ENCODE assay signal across 8 mouse cellular contexts in the genomic region with DNA sequence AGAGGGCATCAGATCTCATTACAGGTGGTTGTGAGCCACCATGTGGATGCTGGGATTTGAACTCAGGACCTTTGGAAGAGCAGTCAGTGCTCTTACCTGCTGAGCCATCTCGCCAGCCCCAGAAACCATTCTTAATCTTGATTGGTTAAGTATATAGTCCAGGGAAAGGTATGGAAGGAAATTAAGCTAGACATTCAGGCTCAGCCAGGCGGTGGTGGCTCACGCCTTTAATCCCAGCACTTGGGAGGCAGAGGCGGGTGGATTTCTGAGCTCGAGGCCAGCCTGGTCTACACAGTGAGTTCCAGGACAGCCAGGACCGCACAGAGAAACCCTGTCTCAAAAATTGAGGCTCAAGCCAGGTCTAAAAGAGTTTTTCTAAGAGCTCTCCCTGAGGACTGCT. TPM values are rescaled to one million over a fixed set of nuclear protein-coding genes. Genes with fewer than 3 reads are reported as not detected.
DNase-seq lines count a peak whose midpoint lies in the region; ATAC-seq and TF ChIP-seq lines count a peak whose summit lies in the region.
"Not testable (repeated sequence)": the region's sequence is repeated elsewhere in the genome, so short reads cannot be mapped to it uniquely, and the experiment has no call there.

A gene (plus strand): TSS at position 301 of the 400 bp plus-strand sequence.

- not testable (repeated sequence) for TF ChIP-seq POLR2A in olfactory bulb, adult 2 months (IDR thresholded peaks at IDR 0.05; ENCODE audit: insufficient read depth, low read depth, low read length)

- H3K36me3 ChIP-seq in ES-E14 (ENCODE audit: control insufficient read depth, insufficient read depth, low read length, poor library complexity, severe bottlenecking), result not testable (repeated sequence)
- H3K36me3 ChIP-seq in embryonic facial prominence, embryonic 10.5 days (replicated peaks), result peaks cover 30% of the 10 kb centered on the region
- H3K36me3 ChIP-seq in kidney, embryonic 14.5 days (ENCODE audit: control insufficient read depth, insufficient read depth, low read length), result peaks cover 11% of the 10 kb centered on the region
- peaks cover 29% of the 10 kb centered on the region for H3K36me3 ChIP-seq in limb, embryonic 10.5 days

- not testable (repeated sequence) for H3K27me3 ChIP-seq in embryonic facial prominence, embryonic 10.5 days (replicated peaks; ENCODE audit: low read depth, poor library complexity, severe bottlenecking); kidney, embryonic 14.5 days (ENCODE audit: control insufficient read depth, insufficient read depth, low read length); limb, embryonic 10.5 days (ENCODE audit: low read depth, poor library complexity, severe bottlenecking)

- not testable (repeated sequence) for H3K9me3 ChIP-seq in ES-E14 (ENCODE audit: control insufficient read depth, insufficient read depth, low read depth, low read length); embryonic facial prominence, embryonic 10.5 days; kidney, embryonic 14.5 days (ENCODE audit: control insufficient read depth, low read length); limb, embryonic 10.5 days (replicated peaks)

- DNase-seq in ES-E14 (ENCODE audit: low read depth, low spot score); embryonic facial prominence, embryonic 10.5 days (ENCODE audit: low spot score); gastrocnemius, adult 2 months; heart, postnatal 10 days; limb, embryonic 10.5 days (ENCODE audit: low spot score): not testable (repeated sequence)

- not testable (repeated sequence) for TF ChIP-seq CTCF in gastrocnemius, adult 2 months (IDR thresholded peaks at IDR 0.05); olfactory bulb, adult 2 months (IDR thresholded peaks at IDR 0.05; ENCODE audit: insufficient read depth, low read depth, low read length)

- intact Hi-C loops in gastrocnemius, adult 2 months (cut with DNase I); heart, postnatal 10 days (cut with DNase I): not testable (repeated sequence)

- H3K4me1 ChIP-seq in ES-E14 (ENCODE audit: control insufficient read depth in 2 of 2, insufficient read depth in 2 of 2, low read length in 2 of 2, poor library complexity in 1 of 2); embryonic facial prominence, embryonic 10.5 days; kidney, embryonic 14.5 days (ENCODE audit: control insufficient read depth, insufficient read depth, low read length); limb, embryonic 10.5 days; olfactory bulb, adult 2 months (ENCODE audit: control insufficient read depth, insufficient read depth, low read length): not testable (repeated sequence)

- not testable (repeated sequence) for H3K4me3 ChIP-seq in ES-E14 (ENCODE audit: insufficient read depth in 1 of 2, low read depth in 1 of 2, low read length in 2 of 2, poor library complexity in 1 of 2, severe bottlenecking in 1 of 2); embryonic facial prominence, embryonic 10.5 days; gastrocnemius, adult 2 months; kidney, embryonic 14.5 days (ENCODE audit: low read length); limb, embryonic 10.5 days; olfactory bulb, adult 2 months (ENCODE audit: insufficient read depth, low read depth, low read length)

- in situ Hi-C loops in ES-E14 (cut with MboI; ENCODE audit: low sequenced_read_pairs in 2 of 2, unreplicated experiment in 2 of 2), result not testable (repeated sequence)

- H3K9ac ChIP-seq in ES-E14 (ENCODE audit: insufficient read depth, low read depth, low read length, poor library complexity, severe bottlenecking); kidney, embryonic 14.5 days (ENCODE audit: low read depth, low read length): not testable (repeated sequence)

- ATAC-seq in kidney, embryonic 14.5 days (ENCODE audit: low FRiP score, low TSS enrichment); megakaryocyte, adult 5-6 weeks (ENCODE audit: poor library complexity, severe bottlenecking): not testable (repeated sequence)

- H3K4me2 ChIP-seq in kidney, embryonic 14.5 days (replicated peaks; ENCODE audit: low read depth, low read length), result not testable (repeated sequence)

- H3K27ac ChIP-seq in ES-E14 (ENCODE audit: insufficient read depth, low read depth, low read length, poor library complexity, severe bottlenecking); embryonic facial prominence, embryonic 10.5 days (replicated peaks); gastrocnemius, adult 2 months; kidney, embryonic 14.5 days (ENCODE audit: low read depth, low read length); limb, embryonic 10.5 days; olfactory bulb, adult 2 months (ENCODE audit: insufficient read depth, low read depth, low read length): not testable (repeated sequence)

- 97% methylated on average over 6 of the region's 6 CpGs for WGBS in embryonic facial prominence, embryonic 10.5 days
- 90% methylated on average over 3 of the region's 6 CpGs for WGBS in kidney, embryonic 14.5 days
- WGBS in limb, embryonic 10.5 days, result 92% methylated on average over 5 of the region's 6 CpGs
- WGBS in olfactory bulb, adult 2 months, result 98% methylated on average over 5 of the region's 6 CpGs

RNA-seq across cellular contexts. Expression of the gene that starts here (rescaled TPM):
- total RNA-seq in ES-E14 (2012; rRNA removed), result 460 and 546 TPM in 2 replicates
- 251 and 260 TPM in 2 replicates for polyA plus RNA-seq in embryonic facial prominence, embryonic 10.5 days (2016; fragmentation: Nextera tagmentation; extraction: Ambion mirVana)
- 100 to 1,000 TPM; 428 to 462 TPM for total RNA-seq in gastrocnemius, adult 2 months (2021)
- total RNA-seq in heart, postnatal 10 days (2021), result 100 to 1,000 TPM; 353 to 356 TPM
- 131 and 213 TPM in 2 replicates for polyA plus RNA-seq in kidney, embryonic 14.5 days (2014; fragmentation: Nextera tagmentation; extraction: Ambion mirVana)
- polyA plus RNA-seq in limb, embryonic 10.5 days (2016; fragmentation: Nextera tagmentation; extraction: Ambion mirVana), result 267 and 277 TPM in 2 replicates
- 117 and 119 TPM in 2 replicates for total RNA-seq in megakaryocyte, adult 5-6 weeks (2015)
- 159 and 160 TPM in 2 replicates for total RNA-seq in megakaryocyte, adult 5-6 weeks (2017)
- polyA plus RNA-seq in olfactory bulb, adult 2 months (2012; ENCODE audit: insufficient read depth, insufficient read length, low replicate concordance, missing spikeins), result 96.5 and 986 TPM in 2 replicates
